Mouse (Mus musculus): ENCODE measurements around the gene Col6a5.

DNA sequence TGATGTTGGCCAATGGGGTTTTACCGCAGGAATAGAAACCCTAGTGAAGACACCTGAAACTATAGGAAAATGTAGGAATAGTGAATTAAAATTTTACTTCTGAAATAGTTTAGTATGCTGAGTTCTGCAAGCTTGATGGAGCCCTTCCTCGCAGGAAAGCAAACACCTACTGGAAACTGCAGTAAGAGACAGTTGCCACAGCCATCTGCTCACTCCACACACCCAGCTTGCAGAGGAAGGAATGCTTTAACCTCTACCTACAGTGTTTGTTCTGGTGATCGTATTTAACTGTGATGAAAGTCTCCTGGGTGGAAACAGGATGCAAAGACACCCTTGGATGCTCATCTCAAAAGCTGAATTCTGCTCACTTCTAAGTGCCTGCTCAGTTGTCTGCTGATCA is 12.9 kb downstream of the Col6a5 start:
- TF ChIP-seq POLR2A (IDR thresholded peaks at IDR 0.05; ENCODE audit: low read depth, low read length) (no peak), CTCF (IDR thresholded peaks at IDR 0.05; ENCODE audit: borderline replicate concordance, insufficient read depth, low read length) (no peak)
